Mouse (Mus musculus): ENCODE data around the gene Bcl2l11. TPM values are rescaled to one million over a fixed set of nuclear protein-coding genes. Genes with fewer than 3 reads are reported as not detected.

The Bcl2l11 gene
- polyA plus RNA-seq, 1 experiment from 2014 or later = 13.3 TPM

GRCm38 (mm10) chr2:128132635-128133034 lies 6.8 kb downstream of the Bcl2l11 start:
- ATAC-seq = no peak
- H3K4me3 ChIP-seq (replicated peaks) = no peak overlapping the region
- H3K4me1 ChIP-seq (replicated peaks) = peaks cover 22% of the 10 kb centered on the region
- 87% methylated on average over 5 of the region's 5 CpGs for WGBS
- peaks cover 20% of the 10 kb centered on the region for H3K36me3 ChIP-seq
- no peak overlapping the region for H3K27ac ChIP-seq
- no peaks in the 10 kb centered on the region for H3K27me3 ChIP-seq
- H3K9ac ChIP-seq (replicated peaks) = no peak overlapping the region
- H3K4me2 ChIP-seq (replicated peaks) = no peak overlapping the region
- H3K9me3 ChIP-seq = no peaks in the 10 kb centered on the region

- Histone ChIP-seq H3K27me3 (no peaks in the 10 kb centered on the region), H3K4me1 (replicated peaks) (peaks cover 18% of the 10 kb centered on the region), H3K9ac (replicated peaks) (no peak overlapping the region), H3K4me2 (replicated peaks) (no peak overlapping the region), H3K27ac (no peak overlapping the region), H3K9me3 (no peaks in the 10 kb centered on the region), H3K36me3 (peaks cover 20% of the 10 kb centered on the region), H3K4me3 (replicated peaks) (no peak overlapping the region)
- no peak for ATAC-seq
Measured at GRCm38 (mm10) chr2:128133865-128134264, 8.0 kb downstream of the Bcl2l11 start.

GRCm38 (mm10) chr2:128134474-128134873 lies 8.6 kb downstream of the Bcl2l11 start:
- no peak for ATAC-seq
- peaks cover 20% of the 10 kb centered on the region for H3K4me1 ChIP-seq (replicated peaks)

DNA sequence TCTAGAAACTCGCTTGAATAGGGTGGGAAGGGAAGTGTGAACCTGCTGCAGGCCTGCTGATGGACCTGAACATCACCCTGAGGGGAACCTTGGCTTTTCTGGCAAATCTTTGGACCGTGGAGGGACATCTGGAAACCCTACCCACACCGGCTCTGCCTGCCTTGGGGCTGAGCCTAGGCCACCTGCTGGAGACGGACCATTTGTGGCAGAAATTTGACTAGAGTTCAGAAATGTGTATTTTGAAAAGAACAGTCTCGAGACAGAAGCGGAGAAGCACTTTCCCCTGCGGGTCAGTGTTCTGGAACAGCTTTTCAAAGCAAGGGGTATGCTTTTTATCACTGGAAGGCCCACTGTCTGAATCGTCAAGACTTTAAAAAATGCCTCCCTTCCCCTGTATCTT lies 9.1 kb downstream of the Bcl2l11 start:
- no peak overlapping the region for H3K4me3 ChIP-seq (replicated peaks)
- H3K9me3 ChIP-seq = no peaks in the 10 kb centered on the region
- no peak overlapping the region for H3K4me2 ChIP-seq (replicated peaks)
- H3K27ac ChIP-seq = no peak overlapping the region
- peaks cover 23% of the 10 kb centered on the region for H3K4me1 ChIP-seq (replicated peaks)
- peaks cover 20% of the 10 kb centered on the region for H3K36me3 ChIP-seq
- H3K27me3 ChIP-seq = no peaks in the 10 kb centered on the region
- WGBS = 79% methylated on average over 8 of the region's 8 CpGs
- ATAC-seq = no peak
- H3K9ac ChIP-seq (replicated peaks) = no peak overlapping the region

More at GRCm38 (mm10) chr2:128134474-128134873, 8.6 kb downstream of the Bcl2l11 start:
- Histone ChIP-seq H3K9ac (replicated peaks) (no peak overlapping the region), H3K4me2 (replicated peaks) (no peak overlapping the region), H3K36me3 (peaks cover 20% of the 10 kb centered on the region), H3K27me3 (no peaks in the 10 kb centered on the region), H3K9me3 (no peaks in the 10 kb centered on the region), H3K27ac (no peak overlapping the region), H3K4me3 (replicated peaks) (no peak overlapping the region)
- WGBS = 88% methylated on average over 5 of the region's 5 CpGs

DNA sequence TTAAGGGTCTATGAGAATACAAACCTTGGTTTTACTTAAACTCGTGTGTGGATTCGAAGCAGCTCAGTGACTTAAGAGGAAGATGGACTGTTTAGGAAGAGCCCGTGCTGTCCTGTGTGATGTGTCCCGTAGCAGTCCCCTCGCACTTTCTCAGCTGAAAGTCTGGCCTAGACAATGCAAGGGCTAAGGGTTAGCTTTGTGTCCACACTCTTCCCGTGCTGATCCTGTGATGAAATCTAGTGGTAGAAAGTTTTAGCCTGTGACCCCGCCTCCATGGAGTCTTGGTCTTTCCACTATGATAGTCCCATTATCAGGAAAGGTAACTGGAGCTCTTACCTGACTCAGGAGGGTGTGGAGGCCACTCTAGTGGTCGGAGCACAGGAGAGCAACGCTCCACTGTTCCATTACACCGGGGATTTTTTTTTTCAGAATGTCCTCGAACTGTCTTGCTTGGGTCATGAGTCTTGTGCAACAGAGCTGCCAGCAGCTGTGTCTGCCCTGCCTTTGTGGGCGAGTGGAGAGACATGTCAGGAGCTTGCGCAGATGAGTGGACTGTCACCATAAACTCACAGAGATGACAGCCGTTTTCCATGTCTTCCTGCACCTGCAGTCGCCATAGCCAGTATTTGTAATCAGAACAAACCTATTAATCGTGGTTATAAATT lies 11.1 kb downstream of the Bcl2l11 start:
- Histone ChIP-seq H3K4me1 (replicated peaks) (peaks cover 23% of the 10 kb centered on the region), H3K9ac (replicated peaks) (no peak overlapping the region), H3K36me3 (peaks cover 8% of the 10 kb centered on the region), H3K27ac (no peak overlapping the region), H3K9me3 (no peaks in the 10 kb centered on the region), H3K27me3 (no peaks in the 10 kb centered on the region), H3K4me2 (replicated peaks) (no peak overlapping the region), H3K4me3 (replicated peaks) (no peak overlapping the region)
- WGBS = 88% methylated on average over 16 of the region's 16 CpGs
- ATAC-seq = no peak

GRCm38 (mm10) chr2:128137480-128138276 lies 11.8 kb downstream of the Bcl2l11 start:
- H3K27me3 ChIP-seq = no peaks in the 10 kb centered on the region
- H3K4me2 ChIP-seq (replicated peaks) = no peak overlapping the region
- no peak for ATAC-seq
- no peak overlapping the region for H3K4me3 ChIP-seq (replicated peaks)
- 86% methylated on average over 22 of the region's 22 CpGs for WGBS
- peaks cover 8% of the 10 kb centered on the region; the same call in 1 of the 2 replicates for H3K36me3 ChIP-seq
- H3K4me1 ChIP-seq (replicated peaks) = peaks cover 23% of the 10 kb centered on the region
- no peak overlapping the region for H3K9ac ChIP-seq (replicated peaks)
- H3K9me3 ChIP-seq = no peaks in the 10 kb centered on the region
- no peak overlapping the region for H3K27ac ChIP-seq

DNA sequence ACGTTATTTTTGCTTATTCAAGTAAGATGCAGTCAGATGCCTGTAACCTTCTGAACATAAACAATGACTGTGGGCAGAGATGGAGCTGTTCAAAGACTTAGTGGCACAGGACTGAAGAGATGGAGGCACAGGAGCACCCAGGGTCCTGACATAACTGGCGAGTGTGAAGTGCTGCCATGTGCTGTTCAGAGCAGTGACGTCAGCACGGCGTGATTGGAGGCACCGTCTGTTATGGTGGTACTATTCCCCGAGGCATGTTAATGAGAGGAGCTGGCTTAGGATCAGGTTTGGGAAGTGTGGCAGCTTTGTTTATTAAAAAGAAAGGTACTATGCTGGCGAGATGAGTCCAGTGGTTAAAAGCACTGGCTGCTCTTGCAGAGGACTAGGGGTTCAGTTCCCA lies 13.1 kb downstream of the Bcl2l11 start:
- Histone ChIP-seq H3K9me3 (no peaks in the 10 kb centered on the region), H3K9ac (replicated peaks) (no peak overlapping the region), H3K36me3 (peaks cover 8% of the 10 kb centered on the region; the same call in 1 of the 2 replicates), H3K4me2 (replicated peaks) (no peak overlapping the region), H3K4me3 (replicated peaks) (no peak overlapping the region), H3K4me1 (replicated peaks) (peaks cover 23% of the 10 kb centered on the region), H3K27ac (no peak overlapping the region), H3K27me3 (no peaks in the 10 kb centered on the region)
- ATAC-seq = peak; percentile 64; the same call in 1 of the 2 replicates
- WGBS = 63% methylated on average over 8 of the region's 8 CpGs

DNA sequence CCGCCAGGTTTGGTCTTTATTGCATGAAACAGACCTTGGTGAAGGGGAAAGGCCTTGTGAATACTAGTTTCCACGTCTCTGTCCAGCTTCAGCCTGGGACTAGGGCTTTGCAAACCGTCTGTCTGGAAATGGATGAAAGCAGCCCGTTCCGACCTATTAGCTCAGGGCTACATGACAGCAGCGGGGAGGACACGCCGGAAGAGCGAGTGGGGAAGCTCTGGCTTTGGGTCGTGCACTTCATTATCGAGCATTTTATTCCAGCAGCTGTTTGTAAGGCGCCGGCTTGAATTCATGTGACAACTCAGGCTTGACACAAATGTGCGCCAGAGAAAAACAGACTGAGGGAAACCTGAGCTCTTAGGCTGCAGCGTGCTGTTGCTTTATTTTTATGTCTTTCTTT lies 13.9 kb downstream of the Bcl2l11 start:
- peak overlapping the region; percentile 9 for H3K27ac ChIP-seq
- H3K27me3 ChIP-seq = no peaks in the 10 kb centered on the region
- peaks cover 23% of the 10 kb centered on the region for H3K4me1 ChIP-seq (replicated peaks)
- peak; percentile 73 for ATAC-seq
- H3K9me3 ChIP-seq = no peaks in the 10 kb centered on the region
- WGBS = 43% methylated on average over 15 of the region's 15 CpGs
- H3K4me3 ChIP-seq (replicated peaks) = no peak overlapping the region
- H3K9ac ChIP-seq (replicated peaks) = no peak overlapping the region
- H3K36me3 ChIP-seq = peaks cover 7% of the 10 kb centered on the region; the same call in 1 of the 2 replicates
- peak overlapping the region; percentile 17; the same call in 1 of the 2 replicates for H3K4me2 ChIP-seq (replicated peaks)

GRCm38 (mm10) chr2:128140183-128140582 lies 14.3 kb downstream of the Bcl2l11 start:
- whole genome bisulfite sequencing = 88% methylated on average over 3 of the region's 3 CpGs
- 0 out of 2 replicates have a peak overlapping the region, but pooled peaks have one; percentile 17 for H3K4me2 ChIP-seq (replicated peaks)
- no peaks in the 10 kb centered on the region for H3K27me3 ChIP-seq
- H3K36me3 ChIP-seq = 0 out of 2 replicates have a peak, but pooled peaks cover 3% of the 10 kb centered on the region
- peak overlapping the region; percentile 9 for H3K27ac ChIP-seq
- no peak overlapping the region for H3K4me3 ChIP-seq (replicated peaks)
- ATAC-seq = peak; percentile 41
- H3K9me3 ChIP-seq = no peaks in the 10 kb centered on the region
- H3K9ac ChIP-seq (replicated peaks) = no peak overlapping the region
- peaks cover 23% of the 10 kb centered on the region for H3K4me1 ChIP-seq (replicated peaks)

- Histone ChIP-seq H3K9me3 (no peaks in the 10 kb centered on the region), H3K27ac (no peak overlapping the region), H3K9ac (replicated peaks) (no peak overlapping the region), H3K4me3 (replicated peaks) (no peak overlapping the region), H3K4me2 (replicated peaks) (no peak overlapping the region), H3K4me1 (replicated peaks) (peaks cover 17% of the 10 kb centered on the region), H3K27me3 (no peaks in the 10 kb centered on the region), H3K36me3 (peaks cover 15% of the 10 kb centered on the region)
- ATAC-seq = no peak
Measured at GRCm38 (mm10) chr2:128143992-128144391, 18.2 kb downstream of the Bcl2l11 start.

DNA sequence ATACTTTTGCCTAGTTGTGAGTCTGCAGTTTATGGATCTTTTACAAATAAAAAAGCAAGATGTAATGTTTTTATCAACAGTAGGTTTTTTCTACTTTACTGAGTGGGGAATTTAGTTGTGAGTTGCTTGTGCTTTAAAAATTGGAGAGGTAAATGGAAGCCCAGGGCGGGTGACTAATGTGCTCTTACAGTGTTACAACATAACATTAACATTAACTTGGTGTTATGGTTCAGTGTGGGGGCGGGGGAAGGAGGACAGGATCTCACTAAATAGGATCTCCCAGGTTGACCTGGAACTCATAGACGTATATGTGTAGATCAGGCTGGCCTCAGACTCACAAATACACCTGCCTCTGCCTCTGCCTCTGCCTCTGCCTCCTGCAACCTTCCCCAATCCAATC lies 19.6 kb downstream of the Bcl2l11 start:
- Histone ChIP-seq H3K27me3 (no peaks in the 10 kb centered on the region), H3K4me2 (replicated peaks) (no peak overlapping the region), H3K4me1 (replicated peaks) (peaks cover 3% of the 10 kb centered on the region), H3K9me3 (no peaks in the 10 kb centered on the region), H3K9ac (replicated peaks) (no peak overlapping the region), H3K4me3 (replicated peaks) (no peak overlapping the region), H3K27ac (no peak overlapping the region), H3K36me3 (peaks cover 18% of the 10 kb centered on the region)
- WGBS = 97% methylated on average over 3 of the region's 3 CpGs
- ATAC-seq = no peak

GRCm38 (mm10) chr2:128149596-128149995 lies 23.8 kb downstream of the Bcl2l11 start:
- WGBS = 96% methylated on average over 5 of the region's 5 CpGs
- ATAC-seq = no peak

More at GRCm38 (mm10) chr2:128149596-128149995, 23.8 kb downstream of the Bcl2l11 start:
- no peak overlapping the region for H3K9ac ChIP-seq (replicated peaks)
- H3K4me2 ChIP-seq (replicated peaks) = no peak overlapping the region
- H3K27me3 ChIP-seq = no peaks in the 10 kb centered on the region
- H3K4me1 ChIP-seq (replicated peaks) = peaks cover 15% of the 10 kb centered on the region
- H3K36me3 ChIP-seq = peaks cover 20% of the 10 kb centered on the region
- no peak overlapping the region for H3K27ac ChIP-seq
- H3K4me3 ChIP-seq (replicated peaks) = no peak overlapping the region
- no peaks in the 10 kb centered on the region for H3K9me3 ChIP-seq

Data from midbrain, embryonic 13.5 days (tissue).